Mouse (Mus musculus) lung, embryonic 16.5 days (tissue): ENCODE measurements around the gene Lrrn3. TPM values are rescaled to one million over a fixed set of nuclear protein-coding genes. Genes with fewer than 3 reads are reported as not detected.
A peak's percentile ranks its signal among the peaks of the same experiment; 100 is the strongest.

Source experiments
- ATAC-seq: fragments of 200-750 bp; cut with Nextera tagmentation; 2 replicates; pipeline ENCODE4 v1.8.0; 2017; ENCODE audit warnings: low read depth, mild to moderate bottlenecking, moderate library complexity
- H3K27ac ChIP-seq: fragments of 300-500 bp; sonication (generic); 2 replicates; pipeline ENCODE4 v1.5.1; 2014; ENCODE audit warnings: mild to moderate bottlenecking, control low read depth, low read length
- H3K27me3 ChIP-seq: fragments of 300-500 bp; sonication (generic); 2 replicates; pipeline ENCODE4 v1.6.1; 2014; ENCODE audit warnings: low read depth, low read length, mixed read lengths; ENCODE audit not compliant: control insufficient read depth, insufficient read depth
- H3K36me3 ChIP-seq: fragments of 300-500 bp; sonication (generic); 2 replicates; pipeline ENCODE4 v1.6.1; 2014; ENCODE audit warnings: low read length; ENCODE audit not compliant: control insufficient read depth, insufficient read depth
- H3K4me1 ChIP-seq: fragments of 300-500 bp; sonication (generic); replicated peaks from 2 replicates; pipeline ENCODE4 v1.6.1; 2014; ENCODE audit warnings: low read length, mixed read lengths; ENCODE audit not compliant: control insufficient read depth, insufficient read depth
- H3K4me2 ChIP-seq: fragments of 300-500 bp; sonication (generic); 2 replicates; pipeline ENCODE4 v1.6.1; 2014; ENCODE audit warnings: low read depth, low read length, control low read depth
- H3K4me3 ChIP-seq: fragments of 300-500 bp; sonication (generic); 2 replicates; pipeline ENCODE4 v1.5.1; 2014; ENCODE audit warnings: mild to moderate bottlenecking, low read length, control low read depth
- H3K9ac ChIP-seq: fragments of 300-500 bp; sonication (generic); 2 replicates; pipeline ENCODE4 v1.6.1; 2014; ENCODE audit warnings: low read length, control low read depth
- H3K9me3 ChIP-seq: fragments of 300-500 bp; sonication (generic); 2 replicates; pipeline ENCODE4 v1.6.1; 2016; ENCODE audit warnings: low read length; ENCODE audit not compliant: control insufficient read depth
- WGBS: fragments of 180-500 bp; shearing (Covaris S2); extraction: QIAGEN DNeasy Blood & Tissue Kit; methylation state at CpG from one replicate; pipeline ENCODE4 v1.1.7; 2014; 5-methylcytosine and 5-hydroxymethylcytosine counted together
- polyA plus RNA-seq: library from polyadenylated mRNA; unstranded; fragments of >200 nt; fragmentation: Nextera tagmentation; extraction: Ambion mirVana; gene quantifications from 2 replicates; pipeline ENCODE4 v1.2.1, GENCODE M21; 2015

The Lrrn3 gene
- 14.1 and 16.3 TPM in 2 replicates for polyA plus RNA-seq

GRCm38 (mm10) chr12:41486331-41486730, at the start of gene Lrrn3:
Gene Lrrn3, minus strand, starts transcription at chr12:41486431.
- Histone ChIP-seq H3K27me3 (no peaks in the 10 kb centered on the region), H3K4me3 (peak within 1 kb of the TSS; percentile 54), H3K27ac (peak within 1 kb of the TSS; percentile 38), H3K36me3 (no peaks in the 10 kb centered on the region), H3K9me3 (no peaks in the 10 kb centered on the region), H3K9ac (peak within 1 kb of the TSS; percentile 58), H3K4me2 (peak within 1 kb of the TSS; percentile 68), H3K4me1 (peaks cover 29% of the 10 kb centered on the region)
- 93% methylated on average over 1 of the region's 1 CpGs for whole genome bisulfite sequencing
- ATAC-seq: peak; percentile 24; the same call in 1 of the 2 replicates

- H3K4me1 ChIP-seq: no peaks in the 10 kb centered on the region
- H3K9ac ChIP-seq: no peak overlapping the region
- no peaks in the 10 kb centered on the region for H3K9me3 ChIP-seq
- no peak overlapping the region for H3K4me3 ChIP-seq
- ATAC-seq: no peak
- H3K27ac ChIP-seq: no peak overlapping the region
- no peaks in the 10 kb centered on the region for H3K27me3 ChIP-seq
- no peak overlapping the region for H3K4me2 ChIP-seq
- 82% methylated on average over 4 of the region's 4 CpGs for WGBS
- H3K36me3 ChIP-seq: no peaks in the 10 kb centered on the region
These were observed 42.2 kb upstream of the Lrrn3 start for GRCm38 (mm10) chr12:41528410-41528809.

- no peak overlapping the region for H3K4me2 ChIP-seq
- H3K9me3 ChIP-seq: no peaks in the 10 kb centered on the region
- no peak overlapping the region for H3K4me3 ChIP-seq
- H3K27me3 ChIP-seq: no peaks in the 10 kb centered on the region
- no peak overlapping the region for H3K9ac ChIP-seq
- ATAC-seq: no peak
- no peaks in the 10 kb centered on the region for H3K36me3 ChIP-seq
- H3K27ac ChIP-seq: no peak overlapping the region
- 66% methylated on average over 2 of the region's 2 CpGs for WGBS
- no peaks in the 10 kb centered on the region for H3K4me1 ChIP-seq
These were observed 40.5 kb upstream of the Lrrn3 start for GRCm38 (mm10) chr12:41526688-41527087.

- Histone ChIP-seq H3K4me3 (no peak overlapping the region), H3K27me3 (no peaks in the 10 kb centered on the region), H3K9ac (no peak overlapping the region), H3K4me1 (no peaks in the 10 kb centered on the region; the same call in none of the 2 replicates), H3K4me2 (no peak overlapping the region), H3K36me3 (no peaks in the 10 kb centered on the region), H3K9me3 (no peaks in the 10 kb centered on the region), H3K27ac (no peak overlapping the region)
- WGBS: 65% methylated on average over 2 of the region's 2 CpGs
- no peak for ATAC-seq
These were observed 35.4 kb upstream of the Lrrn3 start for GRCm38 (mm10) chr12:41521671-41522070.

- Histone ChIP-seq H3K4me2 (no peak overlapping the region), H3K9ac (no peak overlapping the region), H3K36me3 (no peaks in the 10 kb centered on the region), H3K27ac (no peak overlapping the region), H3K9me3 (no peaks in the 10 kb centered on the region), H3K27me3 (no peaks in the 10 kb centered on the region), H3K4me1 (no peaks in the 10 kb centered on the region; the same call in none of the 2 replicates), H3K4me3 (no peak overlapping the region)
- ATAC-seq: no peak
- WGBS: 47% methylated on average over 2 of the region's 2 CpGs
These were observed 34.1 kb upstream of the Lrrn3 start for GRCm38 (mm10) chr12:41520326-41520725.

DNA sequence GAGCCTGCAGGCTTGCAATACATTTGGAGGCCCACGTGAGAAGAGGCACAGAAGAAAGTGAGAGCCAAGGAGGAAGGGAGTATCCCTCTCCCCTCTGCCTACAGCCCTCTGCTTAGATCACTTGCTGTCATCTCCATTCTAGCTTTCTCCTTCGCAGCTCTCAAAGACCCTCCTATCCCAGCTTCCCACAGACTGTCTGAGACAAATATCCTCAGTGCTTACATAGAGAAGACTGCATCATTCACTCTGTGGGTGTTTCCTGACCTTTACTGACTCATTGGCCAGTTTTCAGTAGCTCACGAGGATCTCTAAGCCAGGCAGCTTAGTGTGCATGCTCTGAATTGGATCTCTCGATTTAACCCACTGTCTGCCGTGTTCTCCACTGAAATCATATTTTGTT, 32.7 kb upstream of the Lrrn3 start:
- no peaks in the 10 kb centered on the region for H3K36me3 ChIP-seq
- H3K27me3 ChIP-seq: no peaks in the 10 kb centered on the region
- H3K27ac ChIP-seq: no peak overlapping the region
- no peak overlapping the region for H3K9ac ChIP-seq
- H3K9me3 ChIP-seq: no peaks in the 10 kb centered on the region
- peak; percentile 57; the same call in 1 of the 2 replicates for ATAC-seq
- no peaks in the 10 kb centered on the region; the same call in none of the 2 replicates for H3K4me1 ChIP-seq
- WGBS: 50% methylated on average over 5 of the region's 5 CpGs
- no peak overlapping the region for H3K4me3 ChIP-seq
- H3K4me2 ChIP-seq: no peak overlapping the region

DNA sequence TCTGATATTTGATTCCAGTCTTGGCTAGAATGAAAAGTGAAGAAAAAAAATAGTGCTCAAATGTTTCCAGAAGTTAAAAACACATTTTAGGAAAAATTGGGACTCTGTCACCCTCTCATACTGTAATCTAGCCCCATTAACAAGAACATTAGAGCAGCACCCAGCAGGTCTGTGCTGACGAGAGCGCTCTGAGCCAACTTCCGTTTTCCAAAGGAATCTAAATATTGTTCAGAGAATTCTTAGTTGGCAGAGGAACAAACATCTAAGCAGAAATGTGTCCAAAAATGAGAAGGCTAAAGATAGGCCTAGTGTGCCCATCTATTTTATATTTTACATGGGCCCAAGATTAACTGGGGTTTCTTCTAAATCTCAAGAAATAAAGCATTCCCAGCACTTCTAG, 24.4 kb upstream of the Lrrn3 start:
- H3K27ac ChIP-seq: no peak overlapping the region
- H3K4me2 ChIP-seq: no peak overlapping the region
- ATAC-seq: peak; percentile 43; the same call in 1 of the 2 replicates
- no peaks in the 10 kb centered on the region for H3K4me1 ChIP-seq
- no peak overlapping the region for H3K4me3 ChIP-seq
- H3K9ac ChIP-seq: no peak overlapping the region
- H3K27me3 ChIP-seq: no peaks in the 10 kb centered on the region
- WGBS: 40% methylated on average over 3 of the region's 3 CpGs
- no peaks in the 10 kb centered on the region for H3K36me3 ChIP-seq
- no peaks in the 10 kb centered on the region for H3K9me3 ChIP-seq

- 80% methylated on average over 4 of the region's 4 CpGs for WGBS
- Histone ChIP-seq H3K9ac (no peak overlapping the region), H3K4me3 (no peak overlapping the region), H3K36me3 (no peaks in the 10 kb centered on the region), H3K27ac (no peak overlapping the region), H3K4me2 (no peak overlapping the region), H3K9me3 (no peaks in the 10 kb centered on the region), H3K4me1 (no peaks in the 10 kb centered on the region), H3K27me3 (no peaks in the 10 kb centered on the region)
- no peak for ATAC-seq
These were observed 22.4 kb upstream of the Lrrn3 start for GRCm38 (mm10) chr12:41508610-41509009.

GRCm38 (mm10) chr12:41500049-41500820, 14.0 kb upstream of the Lrrn3 start:
- H3K27me3 ChIP-seq: no peaks in the 10 kb centered on the region
- peak; percentile 79 for ATAC-seq
- no peak overlapping the region for H3K9ac ChIP-seq
- H3K4me3 ChIP-seq: no peak overlapping the region
- peak overlapping the region; percentile 60 for H3K27ac ChIP-seq
- H3K9me3 ChIP-seq: no peaks in the 10 kb centered on the region
- no peak overlapping the region for H3K4me2 ChIP-seq
- H3K4me1 ChIP-seq: no peaks in the 10 kb centered on the region
- 37% methylated on average over 9 of the region's 9 CpGs for WGBS
- no peaks in the 10 kb centered on the region for H3K36me3 ChIP-seq
